Mouse (Mus musculus) lung, embryonic 15.5 days (tissue): ENCODE measurements at regions not wholly inside any gene's neighbourhood (a gene's known extent, or its start where the extent isn't known, plus 50 kb on each side); places are given as distances from the start of the nearest gene placed in this dataset.
A peak's percentile ranks its signal among the peaks of the same experiment; 100 is the strongest.

Experiments used
- ATAC-seq: fragments of 200-750 bp; cut with Nextera tagmentation; 2 replicates; pipeline ENCODE4 v1.8.0; 2017; ENCODE audit warnings: moderate number of reproducible peaks, borderline replicate concordance; ENCODE audit not compliant: low FRiP score, low TSS enrichment; ENCODE audit errors: extremely low read depth
- H3K27ac ChIP-seq: fragments of 300-500 bp; sonication (generic); 2 replicates; pipeline ENCODE4 v1.5.1; 2015; ENCODE audit warnings: moderate library complexity, mild to moderate bottlenecking, inconsistent platforms
- H3K27me3 ChIP-seq: fragments of 300-500 bp; sonication (generic); 2 replicates; pipeline ENCODE4 v1.6.1; 2015; ENCODE audit warnings: inconsistent platforms
- H3K36me3 ChIP-seq: fragments of 300-500 bp; sonication (generic); 2 replicates; pipeline ENCODE4 v1.6.1; 2015; ENCODE audit warnings: inconsistent platforms
- H3K4me1 ChIP-seq: fragments of 300-500 bp; sonication (generic); 2 replicates; pipeline ENCODE4 v1.6.1; 2015; ENCODE audit warnings: inconsistent platforms
- H3K4me2 ChIP-seq: fragments of 300-500 bp; sonication (generic); 2 replicates; pipeline ENCODE4 v1.6.1; 2015; ENCODE audit warnings: inconsistent platforms, mild to moderate bottlenecking, moderate library complexity
- H3K4me3 ChIP-seq: fragments of 300-500 bp; sonication (generic); 2 replicates; pipeline ENCODE4 v1.5.1; 2015; ENCODE audit warnings: mild to moderate bottlenecking, inconsistent platforms
- H3K9ac ChIP-seq: fragments of 300-500 bp; sonication (generic); 2 replicates; pipeline ENCODE4 v1.6.1; 2015; ENCODE audit warnings: inconsistent platforms
- H3K9me3 ChIP-seq: fragments of 300-500 bp; sonication (generic); 2 replicates; pipeline ENCODE4 v1.6.1; 2016; ENCODE audit warnings: inconsistent platforms
- WGBS: fragments of 180-500 bp; shearing (Covaris S2); methylation state at CpG from one replicate; pipeline ENCODE4 v1.1.7; 2015; 5-methylcytosine and 5-hydroxymethylcytosine counted together

GRCm38 (mm10) chr6:100495131-100495530 is 175.8 kb downstream of the Shq1 start:
- Histone ChIP-seq H3K4me2 (no peak overlapping the region; the same call in 1 of the 2 replicates), H3K9ac (no peak overlapping the region), H3K27ac (no peak overlapping the region), H3K27me3 (no peaks in the 10 kb centered on the region; the same call in 1 of the 2 replicates), H3K4me3 (no peak overlapping the region), H3K4me1 (peaks cover 2% of the 10 kb centered on the region; the same call in 1 of the 2 replicates), H3K9me3 (no peaks in the 10 kb centered on the region), H3K36me3 (no peaks in the 10 kb centered on the region)
- peak; percentile 41; the same call in 1 of the 2 replicates for ATAC-seq
- WGBS = 52% methylated on average over 12 of the region's 12 CpGs

GRCm38 (mm10) chr6:100493558-100493957 is 177.4 kb downstream of the Shq1 start:
- H3K27ac ChIP-seq = no peak overlapping the region
- no peak for ATAC-seq
- H3K36me3 ChIP-seq = no peaks in the 10 kb centered on the region
- no peak overlapping the region for H3K4me3 ChIP-seq
- H3K9ac ChIP-seq = no peak overlapping the region
- H3K9me3 ChIP-seq = no peaks in the 10 kb centered on the region
- WGBS = 58% methylated on average over 1 of the region's 1 CpGs
- 0 out of 2 replicates have a peak, but pooled peaks cover 2% of the 10 kb centered on the region for H3K4me1 ChIP-seq
- no peaks in the 10 kb centered on the region for H3K27me3 ChIP-seq
- H3K4me2 ChIP-seq = no peak overlapping the region

DNA sequence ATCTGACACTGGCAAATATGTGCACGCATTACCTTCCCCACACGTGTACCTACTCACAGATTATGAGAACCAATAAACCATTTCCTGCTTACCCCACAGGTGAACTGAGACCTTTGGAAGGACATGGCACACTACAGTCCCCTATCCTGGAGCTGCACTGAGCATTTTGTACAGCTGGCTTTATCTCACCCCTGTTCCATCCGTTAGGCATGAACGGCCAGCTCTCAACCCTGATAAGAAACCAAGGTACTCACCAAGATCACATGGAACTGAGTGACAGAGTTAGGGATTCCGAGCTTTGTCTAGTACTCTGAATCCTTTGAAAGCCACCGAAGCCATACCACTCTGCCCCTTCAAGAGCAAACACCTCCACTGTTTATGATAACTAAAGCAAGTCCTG is 179.1 kb downstream of the Shq1 start:
- Histone ChIP-seq H3K27ac (no peak overlapping the region), H3K4me1 (0 out of 2 replicates have a peak, but pooled peaks cover 2% of the 10 kb centered on the region), H3K36me3 (no peaks in the 10 kb centered on the region), H3K9ac (no peak overlapping the region), H3K9me3 (no peaks in the 10 kb centered on the region), H3K4me2 (no peak overlapping the region), H3K27me3 (no peaks in the 10 kb centered on the region), H3K4me3 (no peak overlapping the region)
- 67% methylated on average over 6 of the region's 6 CpGs for WGBS
- ATAC-seq = no peak

- Histone ChIP-seq H3K27ac (no peak overlapping the region), H3K36me3 (no peaks in the 10 kb centered on the region), H3K27me3 (no peaks in the 10 kb centered on the region), H3K4me2 (no peak overlapping the region), H3K4me1 (0 out of 2 replicates have a peak, but pooled peaks cover 2% of the 10 kb centered on the region), H3K9me3 (no peaks in the 10 kb centered on the region), H3K4me3 (no peak overlapping the region), H3K9ac (no peak overlapping the region)
- WGBS = 86% methylated on average over 7 of the region's 7 CpGs
- ATAC-seq = no peak
Measured at GRCm38 (mm10) chr6:100490920-100491712, 179.8 kb downstream of the Shq1 start.

GRCm38 (mm10) chr6:100483836-100484235 is 187.1 kb downstream of the Shq1 start:
- Histone ChIP-seq H3K27ac (no peak overlapping the region), H3K4me2 (no peak overlapping the region), H3K36me3 (no peaks in the 10 kb centered on the region), H3K9me3 (no peaks in the 10 kb centered on the region), H3K4me1 (peaks cover 19% of the 10 kb centered on the region), H3K27me3 (no peaks in the 10 kb centered on the region), H3K9ac (no peak overlapping the region), H3K4me3 (no peak overlapping the region)
- 44% methylated on average over 3 of the region's 3 CpGs for WGBS
- ATAC-seq = peak; percentile 21; the same call in 1 of the 2 replicates

DNA sequence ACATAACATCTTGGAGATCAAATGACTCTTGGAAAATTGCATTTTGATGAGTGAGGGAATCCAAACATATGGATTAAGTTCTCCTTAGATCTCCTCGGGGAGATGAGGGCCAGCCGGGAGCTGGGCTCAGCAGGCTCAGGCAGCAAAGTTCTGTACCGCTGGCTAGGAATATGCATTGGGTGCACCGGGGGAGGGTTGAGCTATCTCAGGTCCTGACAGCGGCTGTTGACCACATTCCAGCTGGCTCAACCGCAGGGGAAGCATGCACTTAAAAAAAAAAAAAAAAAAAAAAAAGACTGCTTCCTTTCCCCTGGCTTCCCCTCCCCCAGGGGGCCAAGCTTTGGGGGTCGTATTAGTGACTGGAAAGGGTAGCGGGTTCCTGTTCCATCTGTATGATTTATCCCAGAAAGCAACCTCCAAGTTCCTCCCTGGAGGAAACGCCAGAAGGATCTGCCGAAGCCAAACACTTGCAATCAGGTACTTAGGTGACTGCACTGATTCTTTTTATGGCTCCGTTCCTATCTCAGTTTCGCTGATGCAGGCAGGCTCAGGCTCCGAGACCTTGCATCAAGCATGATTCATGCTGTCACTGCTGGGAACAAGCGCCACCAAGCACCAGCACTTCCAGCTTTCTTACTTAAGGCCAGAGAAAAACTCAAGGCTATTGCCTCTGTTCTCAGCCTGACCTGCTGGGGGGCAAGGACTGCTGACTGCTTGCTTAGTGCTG is 187.7 kb downstream of the Shq1 start:
- Histone ChIP-seq H3K27me3 (no peaks in the 10 kb centered on the region), H3K9me3 (no peaks in the 10 kb centered on the region), H3K9ac (no peak overlapping the region), H3K27ac (no peak overlapping the region), H3K4me2 (peak overlapping the region; percentile 18; the same call in 1 of the 2 replicates), H3K36me3 (no peaks in the 10 kb centered on the region), H3K4me3 (no peak overlapping the region), H3K4me1 (peaks cover 19% of the 10 kb centered on the region)
- ATAC-seq = peak; percentile 40; the same call in 1 of the 2 replicates
- WGBS = 3% methylated on average over 14 of the region's 14 CpGs

DNA sequence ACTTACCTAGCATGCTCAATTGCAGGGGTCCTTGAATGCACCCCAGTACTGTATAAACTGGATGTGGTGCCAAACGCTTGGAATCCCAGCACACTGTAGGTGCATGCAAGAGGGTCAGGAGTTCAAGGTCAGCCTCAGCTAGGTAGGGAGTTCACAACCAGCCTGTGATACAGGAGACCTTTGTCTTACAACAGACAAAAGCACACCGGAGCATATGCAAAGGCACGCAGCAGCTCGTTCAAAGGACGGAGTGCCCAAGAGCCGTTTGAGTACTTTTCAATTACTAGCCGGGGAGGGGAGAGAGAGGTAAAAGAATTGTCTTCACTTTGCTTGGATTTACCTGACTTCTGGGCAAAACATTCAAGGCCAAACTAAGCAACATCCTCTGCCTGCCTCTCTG is 188.4 kb downstream of the Shq1 start:
- Histone ChIP-seq H3K9ac (no peak overlapping the region), H3K27me3 (no peaks in the 10 kb centered on the region), H3K4me1 (peaks cover 19% of the 10 kb centered on the region), H3K4me2 (no peak overlapping the region; the same call in 1 of the 2 replicates), H3K9me3 (no peaks in the 10 kb centered on the region), H3K4me3 (no peak overlapping the region), H3K36me3 (no peaks in the 10 kb centered on the region), H3K27ac (no peak overlapping the region)
- ATAC-seq = no peak
- 33% methylated on average over 7 of the region's 7 CpGs for WGBS

DNA sequence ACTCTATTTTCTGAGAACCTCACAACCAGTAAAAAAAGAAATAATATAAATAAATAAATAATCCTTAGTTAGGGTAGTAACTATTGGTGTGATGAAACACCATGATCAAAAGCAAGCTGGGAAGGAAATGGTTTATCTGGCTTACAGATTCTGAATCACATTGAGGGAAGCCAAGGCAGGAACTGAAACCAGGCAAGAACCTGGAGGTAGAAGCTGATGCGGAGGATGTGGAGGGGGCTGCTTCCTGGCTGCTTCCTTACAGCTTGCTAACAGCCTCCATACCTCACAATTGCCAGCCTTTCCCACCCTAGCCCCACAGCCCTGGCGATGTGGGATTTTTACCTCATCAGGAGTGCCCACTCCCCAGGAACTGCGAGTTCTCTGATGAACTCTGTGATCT is 190.4 kb downstream of the Shq1 start:
- no peaks in the 10 kb centered on the region for H3K9me3 ChIP-seq
- H3K4me3 ChIP-seq = no peak overlapping the region
- no peak overlapping the region for H3K9ac ChIP-seq
- H3K36me3 ChIP-seq = no peaks in the 10 kb centered on the region
- peaks cover 19% of the 10 kb centered on the region for H3K4me1 ChIP-seq
- 64% methylated on average over 3 of the region's 3 CpGs for WGBS
- ATAC-seq = no peak
- H3K27ac ChIP-seq = no peak overlapping the region
- H3K4me2 ChIP-seq = no peak overlapping the region
- H3K27me3 ChIP-seq = no peaks in the 10 kb centered on the region

DNA sequence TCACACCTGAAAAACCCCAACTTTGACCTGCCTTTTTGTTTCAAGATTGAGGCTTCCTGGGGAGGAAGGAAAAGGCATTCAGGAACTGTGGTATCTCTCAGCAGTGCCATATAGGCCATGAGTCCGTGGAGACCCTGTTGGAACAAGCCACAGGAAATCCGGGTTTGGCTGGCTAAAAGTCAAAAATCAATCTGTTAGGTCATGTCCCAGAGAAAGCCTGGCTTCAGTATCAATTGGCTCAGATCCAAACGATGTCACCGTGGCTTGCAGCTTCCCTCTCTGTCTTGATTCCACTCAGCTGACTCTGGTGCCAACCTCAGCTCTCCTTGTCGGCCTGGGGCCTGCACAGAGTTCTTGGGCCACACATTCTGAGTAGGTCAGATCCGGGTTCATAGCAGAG is 191.1 kb downstream of the Shq1 start:
- no peak overlapping the region for H3K27ac ChIP-seq
- H3K27me3 ChIP-seq = no peaks in the 10 kb centered on the region
- H3K9me3 ChIP-seq = no peaks in the 10 kb centered on the region
- peaks cover 19% of the 10 kb centered on the region for H3K4me1 ChIP-seq
- H3K36me3 ChIP-seq = no peaks in the 10 kb centered on the region
- no peak overlapping the region for H3K4me3 ChIP-seq
- 29% methylated on average over 6 of the region's 6 CpGs for WGBS
- ATAC-seq = no peak
- no peak overlapping the region for H3K4me2 ChIP-seq
- no peak overlapping the region for H3K9ac ChIP-seq

DNA sequence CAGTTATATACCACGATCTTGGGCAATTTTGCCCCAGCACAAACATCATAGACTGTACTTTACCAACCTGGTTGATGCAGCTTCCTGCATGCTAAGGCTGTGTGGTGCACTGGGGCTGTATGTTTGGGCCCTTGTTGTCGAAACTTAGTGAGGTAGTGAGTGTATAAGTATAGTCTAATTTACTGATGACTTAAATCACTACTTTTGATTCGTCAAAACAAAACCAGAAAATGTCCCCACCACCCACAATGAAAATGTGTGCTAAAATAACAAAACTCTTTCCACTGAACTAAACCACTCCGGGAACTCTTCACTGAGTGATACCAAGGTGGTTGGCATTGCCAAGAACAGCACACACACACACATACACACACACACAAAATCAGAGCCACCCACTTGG is 191.5 kb downstream of the Shq1 start:
- no peak for ATAC-seq
- H3K27me3 ChIP-seq = no peaks in the 10 kb centered on the region
- WGBS = 86% methylated on average over 4 of the region's 4 CpGs
- H3K4me2 ChIP-seq = no peak overlapping the region
- H3K4me3 ChIP-seq = no peak overlapping the region
- H3K9ac ChIP-seq = no peak overlapping the region
- no peak overlapping the region for H3K27ac ChIP-seq
- no peaks in the 10 kb centered on the region for H3K36me3 ChIP-seq
- H3K9me3 ChIP-seq = no peaks in the 10 kb centered on the region
- H3K4me1 ChIP-seq = peaks cover 19% of the 10 kb centered on the region

DNA sequence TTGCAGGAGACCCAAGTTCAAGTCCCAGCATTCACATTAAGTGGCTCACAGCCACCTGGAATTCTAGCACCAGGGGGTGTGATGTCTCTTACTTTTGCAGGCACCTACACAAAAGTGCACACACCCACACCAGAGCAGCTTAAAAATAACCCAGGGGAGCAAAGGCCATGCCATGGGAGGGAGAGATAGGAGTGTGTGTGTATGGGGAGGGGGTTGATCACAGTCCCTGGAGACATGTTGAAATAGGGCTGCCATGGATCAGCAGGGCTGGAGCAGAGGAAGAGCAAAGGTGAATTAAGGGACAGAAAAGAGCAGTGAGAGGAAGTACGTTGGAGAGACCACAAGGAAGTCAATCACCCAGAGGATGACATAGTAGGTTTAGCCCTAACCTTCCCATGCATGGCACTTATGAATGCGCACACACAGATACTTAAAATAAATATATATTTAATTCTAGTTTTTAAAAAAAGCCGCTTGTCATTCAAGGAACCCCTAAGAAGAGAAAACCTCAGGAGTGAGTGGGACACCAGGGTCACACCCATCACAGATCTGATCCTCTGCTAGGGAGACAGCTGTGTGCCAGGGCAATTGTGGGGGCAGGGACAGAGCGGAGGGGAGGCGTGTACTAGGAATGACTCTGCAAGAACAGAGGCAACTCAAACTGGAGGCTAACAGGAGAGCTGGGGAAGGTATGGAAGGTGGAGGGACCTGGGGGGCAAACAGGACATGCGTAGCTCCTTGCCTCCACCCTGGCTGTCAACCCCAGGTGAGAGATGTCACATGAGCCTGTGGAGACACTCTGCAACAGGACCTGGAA is 189.5 kb upstream of the Rybp start:
- Histone ChIP-seq H3K9me3 (no peaks in the 10 kb centered on the region), H3K4me2 (no peak overlapping the region), H3K27me3 (no peaks in the 10 kb centered on the region), H3K27ac (no peak overlapping the region), H3K9ac (no peak overlapping the region), H3K4me1 (peaks cover 4% of the 10 kb centered on the region; the same call in 1 of the 2 replicates), H3K4me3 (no peak overlapping the region), H3K36me3 (no peaks in the 10 kb centered on the region)
- WGBS = 77% methylated on average over 6 of the region's 6 CpGs
- ATAC-seq = no peak
